ENCODE assay signal across 10 mouse cellular contexts in the genomic region with DNA sequence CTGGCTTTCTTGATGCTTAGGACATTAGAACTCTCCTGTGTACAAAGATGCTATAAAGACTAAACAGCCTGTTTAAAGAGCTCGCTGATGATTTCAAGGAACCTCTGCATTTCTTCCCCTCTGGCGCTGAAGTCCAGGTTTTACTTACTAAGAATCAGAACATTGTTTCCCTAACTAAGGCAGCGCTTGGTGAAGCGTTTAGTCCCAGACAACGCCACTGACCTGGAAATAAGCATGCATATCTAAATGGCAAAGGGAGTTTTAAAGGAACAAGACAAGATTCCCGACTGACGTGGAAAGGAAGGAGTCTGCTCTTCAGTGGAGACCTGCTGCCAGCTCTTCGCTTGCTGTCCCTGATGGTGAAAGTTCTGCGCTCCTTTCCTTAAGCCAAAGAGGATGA.
"Had no signal": no experiment of that assay in that cellular context is flagged by ENCODE, and none has a peak within 500 bp of the region (broad histone marks: within the 10 kb centered on the region; RNA-seq: fewer than 3 reads in every experiment).

No protein-coding gene starts in this region.

- H3K27ac ChIP-seq: intestine, embryonic 15.5 days; limb, embryonic 15.5 days; liver, embryonic 12.5 days; macrophage; midbrain, embryonic 12.5 days had no signal

- DNase-seq: layer of hippocampus, postnatal 36 days; lung, embryonic 14.5 days; lung, postnatal 10 days; thymus, postnatal 4 days had no signal

- H3K4me3 ChIP-seq: intestine, embryonic 15.5 days; limb, embryonic 15.5 days; liver, embryonic 12.5 days; megakaryocyte, embryonic 14.5 days; midbrain, embryonic 12.5 days had no signal
